Mouse (Mus musculus) ES-Bruce4 (cell line): Measurements from ENCODE around the gene Btg2.

ENCODE experiments used
- CTCF ChIP-seq: IDR thresholded peaks from one replicate; pipeline ENCODE4 v1.8.1; 2011; ENCODE audit warnings: low read depth, low read length
- EP300 ChIP-seq: IDR thresholded peaks from 2 replicates; pipeline ENCODE4 v1.6.1; 2011; ENCODE audit warnings: low read depth, low read length; ENCODE audit not compliant: insufficient read depth
- POLR2A ChIP-seq: IDR thresholded peaks from one replicate; pipeline ENCODE4 v1.8.1; 2011; ENCODE audit warnings: low read length; ENCODE audit not compliant: insufficient read depth

DNA sequence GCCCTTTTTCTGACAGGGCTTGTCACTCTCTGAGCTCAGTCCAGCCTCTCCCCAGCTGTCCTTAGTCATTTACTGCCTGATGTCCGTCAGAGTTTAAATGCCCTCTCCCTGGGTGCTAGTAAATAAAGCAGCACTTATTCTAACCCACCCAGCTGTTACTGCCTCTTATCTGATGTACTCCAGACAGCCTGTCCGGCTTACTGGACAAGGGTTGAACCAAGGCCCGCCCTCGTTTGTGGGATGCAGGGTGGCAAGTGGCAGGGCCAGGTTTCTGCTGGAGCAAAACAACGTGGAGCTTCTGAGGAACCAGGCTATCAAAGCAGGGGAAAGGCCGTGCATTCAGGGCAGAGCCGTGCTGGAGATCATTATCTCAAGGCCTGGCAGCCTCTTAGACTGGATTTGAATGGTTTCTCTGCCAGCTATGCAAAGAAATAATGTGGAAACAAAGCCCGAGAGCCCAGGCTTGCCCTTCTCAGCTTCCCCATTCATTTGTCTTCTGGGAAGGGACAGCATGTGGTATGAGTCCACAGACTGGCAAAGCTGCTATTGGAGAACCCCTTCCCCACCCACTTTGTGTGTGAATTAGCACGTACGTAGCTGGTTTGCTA, 7.4 kb downstream of the Btg2 start:
- TF ChIP-seq CTCF (no peak), POLR2A (no peak), EP300 (no peak)
